Mouse (Mus musculus) midbrain, embryonic 16.5 days (tissue): Measurements from ENCODE around the gene Cobl. TPM values are rescaled to one million over a fixed set of nuclear protein-coding genes. Genes with fewer than 3 reads are reported as not detected.
A peak's percentile ranks its signal among the peaks of the same experiment; 100 is the strongest.

ENCODE experiments used
- ATAC-seq: fragments of 200-750 bp; cut with Nextera tagmentation; 2 replicates; pipeline ENCODE4 v1.8.0; 2017; ENCODE audit warnings: moderate TSS enrichment
- H3K27ac ChIP-seq: fragments of 300-500 bp; sonication (generic); 2 replicates; pipeline ENCODE4 v1.5.1; 2014; ENCODE audit warnings: mild to moderate bottlenecking, low read length, mixed read lengths
- H3K27me3 ChIP-seq: fragments of 300-500 bp; sonication (generic); 2 replicates; pipeline ENCODE4 v1.6.1; 2014; ENCODE audit warnings: low read depth, low read length, mixed read lengths; ENCODE audit not compliant: control insufficient read depth, insufficient read depth
- H3K36me3 ChIP-seq: fragments of 300-500 bp; sonication (generic); 2 replicates; pipeline ENCODE4 v1.6.1; 2014; ENCODE audit warnings: mild to moderate bottlenecking, low read length, moderate library complexity, mixed read lengths; ENCODE audit not compliant: control insufficient read depth, insufficient read depth
- H3K4me1 ChIP-seq: fragments of 300-500 bp; sonication (generic); 2 replicates; pipeline ENCODE4 v1.6.1; 2014; ENCODE audit warnings: mild to moderate bottlenecking, low read length, mixed read lengths; ENCODE audit not compliant: control insufficient read depth, insufficient read depth
- H3K4me2 ChIP-seq: fragments of 300-500 bp; sonication (generic); 2 replicates; pipeline ENCODE4 v1.6.1; 2014; ENCODE audit warnings: mild to moderate bottlenecking, low read length, mixed read lengths
- H3K4me3 ChIP-seq: fragments of 300-500 bp; sonication (generic); 2 replicates; pipeline ENCODE4 v1.5.1; 2014; ENCODE audit warnings: low read depth, mild to moderate bottlenecking, low read length, moderate library complexity, mixed read lengths
- H3K9ac ChIP-seq: fragments of 300-500 bp; sonication (generic); 2 replicates; pipeline ENCODE4 v1.6.1; 2014; ENCODE audit warnings: low read depth, low read length, mixed read lengths
- H3K9me3 ChIP-seq: fragments of 300-500 bp; sonication (generic); replicated peaks from 2 replicates; pipeline ENCODE4 v1.6.1; 2014; ENCODE audit warnings: mild to moderate bottlenecking, low read length, mixed read lengths; ENCODE audit not compliant: control insufficient read depth, poor library complexity, severe bottlenecking
- WGBS: fragments of 180-500 bp; shearing (Covaris S2); extraction: QIAGEN DNeasy Blood & Tissue Kit; methylation state at CpG from one replicate; pipeline ENCODE4 v1.1.7; 2014; 5-methylcytosine and 5-hydroxymethylcytosine counted together
- polyA plus RNA-seq: library from polyadenylated mRNA; unstranded; fragments of >200 nt; fragmentation: Nextera tagmentation; extraction: Ambion mirVana; gene quantifications from 2 replicates; pipeline ENCODE4 v1.2.1, GENCODE M21; 2015

Cobl gene
- polyA plus RNA-seq, 1 experiment from 2014 or later, result 18.3 TPM

DNA sequence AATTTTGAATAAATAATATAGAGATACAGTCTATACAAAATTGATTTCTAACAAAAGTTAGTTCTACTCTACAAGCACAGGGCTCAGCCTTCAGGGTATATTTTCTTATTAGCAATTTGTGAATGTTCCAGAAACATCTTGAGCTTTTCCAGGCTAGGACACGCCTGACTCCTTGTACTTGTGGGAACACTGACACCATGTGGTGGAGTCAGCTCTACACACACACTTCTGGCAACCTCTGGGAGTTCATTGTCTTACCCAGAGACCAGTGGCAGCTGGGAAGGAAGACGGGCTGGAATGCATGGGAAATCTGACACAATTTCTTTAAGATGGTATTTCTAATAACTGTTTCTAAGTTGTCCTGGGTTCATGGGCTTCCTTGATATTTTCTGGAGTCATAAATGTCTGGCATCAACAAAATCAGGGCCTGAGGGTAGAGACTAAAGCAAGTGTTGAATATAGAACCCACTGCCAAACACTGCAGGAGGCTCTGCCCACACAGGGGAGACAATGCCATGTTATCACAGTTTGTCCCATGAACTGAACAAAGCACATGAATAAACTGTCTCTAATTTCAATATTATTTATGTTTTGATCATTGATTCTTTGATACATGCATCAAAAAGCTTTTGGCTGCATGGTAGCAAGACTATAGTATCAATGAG lies 105.3 kb downstream of the Cobl start:
- WGBS, result 10% methylated on average over 2 of the region's 2 CpGs
- H3K9me3 ChIP-seq, result no peaks in the 10 kb centered on the region

DNA sequence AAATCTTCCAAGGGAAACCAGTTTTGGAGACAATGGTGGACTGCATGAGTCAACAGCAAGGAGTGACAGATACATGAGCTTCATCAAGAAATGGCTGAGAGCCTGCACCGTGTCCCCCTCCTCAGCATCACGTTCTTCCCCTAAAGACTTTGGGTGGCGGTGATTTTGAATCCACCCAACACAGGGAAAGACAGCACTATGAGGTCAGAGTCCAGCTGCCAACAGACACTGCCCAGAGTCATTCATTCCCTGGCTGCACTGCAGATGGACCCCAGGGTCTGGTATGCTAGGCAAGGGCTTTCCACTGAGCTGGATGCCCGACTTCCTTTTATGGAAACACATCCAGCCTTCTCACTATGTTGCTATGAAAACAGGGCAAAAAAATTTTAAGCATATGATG lies 106.2 kb downstream of the Cobl start:
- Histone ChIP-seq H3K27me3 (no peaks in the 10 kb centered on the region), H3K4me1 (peaks cover 4% of the 10 kb centered on the region; the same call in 1 of the 2 replicates), H3K4me2 (no peak overlapping the region), H3K4me3 (no peak overlapping the region), H3K9ac (no peak overlapping the region), H3K9me3 (no peaks in the 10 kb centered on the region), H3K36me3 (no peaks in the 10 kb centered on the region), H3K27ac (no peak overlapping the region)
- 70% methylated on average over 4 of the region's 4 CpGs for WGBS
- no peak for ATAC-seq

More for the DNA sequence above, 105.3 kb downstream of the Cobl start:
- Histone ChIP-seq H3K27me3 (no peaks in the 10 kb centered on the region), H3K4me3 (no peak overlapping the region), H3K4me2 (no peak overlapping the region), H3K36me3 (no peaks in the 10 kb centered on the region), H3K4me1 (peaks cover 4% of the 10 kb centered on the region; the same call in 1 of the 2 replicates), H3K9ac (no peak overlapping the region), H3K27ac (no peak overlapping the region)
- peak; percentile 94 for ATAC-seq

DNA sequence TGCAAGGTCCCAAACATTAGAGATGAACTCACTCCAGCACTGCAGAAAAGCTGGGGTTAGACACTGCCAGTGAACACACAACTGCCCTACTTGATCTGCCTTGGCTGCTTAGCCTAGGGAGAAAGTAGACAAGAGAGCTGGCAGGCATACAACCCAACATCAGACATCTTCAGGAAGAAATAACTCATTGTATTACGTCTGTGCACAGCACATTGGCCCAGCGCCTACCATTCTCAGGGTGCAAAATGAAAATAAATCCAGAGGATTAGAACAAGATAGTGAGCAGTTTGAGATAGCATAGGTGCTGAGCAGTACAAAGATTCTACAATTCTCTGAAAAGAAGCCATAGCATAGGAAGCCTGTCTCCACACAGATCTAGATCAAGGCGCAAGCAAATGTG lies 109.1 kb downstream of the Cobl start:
- peaks cover 10% of the 10 kb centered on the region for H3K4me1 ChIP-seq
- no peak overlapping the region for H3K27ac ChIP-seq
- no peaks in the 10 kb centered on the region for H3K27me3 ChIP-seq
- no peak overlapping the region for H3K4me2 ChIP-seq
- H3K9ac ChIP-seq, result no peak overlapping the region
- no peaks in the 10 kb centered on the region for H3K36me3 ChIP-seq
- H3K4me3 ChIP-seq, result no peak overlapping the region
- no peak for ATAC-seq
- WGBS, result 75% methylated on average over 3 of the region's 3 CpGs
- H3K9me3 ChIP-seq, result no peaks in the 10 kb centered on the region

DNA sequence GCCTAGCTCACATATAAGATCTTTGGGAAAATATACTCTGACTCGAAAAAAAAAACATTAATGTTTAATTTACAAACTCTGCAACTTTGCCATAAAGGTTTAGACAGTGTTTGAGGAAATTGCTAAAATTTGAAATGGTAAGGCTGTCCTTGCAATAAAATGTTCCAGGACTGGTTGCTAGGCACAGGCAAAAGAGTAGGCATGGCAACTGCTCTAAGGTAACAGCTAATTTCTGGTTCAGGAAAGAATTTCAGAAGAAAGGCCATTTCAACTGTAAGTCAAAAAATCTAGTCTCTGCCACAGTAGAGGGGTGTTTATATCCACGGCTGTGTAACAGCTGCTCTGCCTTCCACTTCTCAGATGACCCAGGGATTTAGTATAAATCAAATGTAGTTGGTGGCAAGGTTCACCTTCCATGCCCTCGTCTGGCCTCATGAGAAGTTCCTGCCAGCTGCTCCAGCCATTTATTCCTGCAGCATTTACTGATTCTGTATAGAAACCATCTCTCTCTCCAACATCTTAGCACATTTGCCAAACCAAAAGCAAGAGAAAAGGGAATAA lies 113.7 kb downstream of the Cobl start:
- Histone ChIP-seq H3K9me3 (no peaks in the 10 kb centered on the region), H3K4me3 (no peak overlapping the region), H3K27me3 (no peaks in the 10 kb centered on the region), H3K4me1 (peaks cover 6% of the 10 kb centered on the region; the same call in 1 of the 2 replicates), H3K9ac (no peak overlapping the region), H3K36me3 (no peaks in the 10 kb centered on the region), H3K27ac (peak overlapping the region; percentile 60), H3K4me2 (no peak overlapping the region)
- WGBS, result 46% methylated on average over 3 of the region's 3 CpGs
- ATAC-seq, result peak; percentile 45; the same call in 1 of the 2 replicates

DNA sequence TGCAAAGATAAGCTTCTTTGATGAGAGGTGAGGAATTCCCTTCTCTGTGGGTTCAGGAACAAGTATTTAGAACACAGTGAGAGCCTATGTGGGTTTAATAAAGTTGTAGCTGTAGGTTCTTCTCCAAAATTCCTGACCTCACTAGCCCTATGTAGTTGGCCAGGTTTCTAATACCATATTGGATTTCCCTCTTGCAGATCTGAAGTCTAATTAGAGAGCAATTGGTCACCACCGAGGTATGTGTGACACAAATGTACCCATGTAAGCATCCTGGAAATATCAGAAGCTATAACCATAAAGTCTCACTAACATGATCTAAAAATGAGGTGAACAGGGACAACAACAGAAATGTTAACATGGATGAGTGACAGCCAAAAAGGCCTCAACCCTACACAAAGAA lies 114.7 kb downstream of the Cobl start:
- no peak overlapping the region; the same call in 1 of the 2 replicates for H3K27ac ChIP-seq
- no peak overlapping the region for H3K4me2 ChIP-seq
- peaks cover 6% of the 10 kb centered on the region; the same call in 1 of the 2 replicates for H3K4me1 ChIP-seq
- ATAC-seq, result no peak
- H3K9ac ChIP-seq, result no peak overlapping the region
- H3K9me3 ChIP-seq, result no peaks in the 10 kb centered on the region
- WGBS, result 93% methylated on average over 1 of the region's 1 CpGs
- H3K36me3 ChIP-seq, result no peaks in the 10 kb centered on the region
- H3K27me3 ChIP-seq, result no peaks in the 10 kb centered on the region
- H3K4me3 ChIP-seq, result no peak overlapping the region

DNA sequence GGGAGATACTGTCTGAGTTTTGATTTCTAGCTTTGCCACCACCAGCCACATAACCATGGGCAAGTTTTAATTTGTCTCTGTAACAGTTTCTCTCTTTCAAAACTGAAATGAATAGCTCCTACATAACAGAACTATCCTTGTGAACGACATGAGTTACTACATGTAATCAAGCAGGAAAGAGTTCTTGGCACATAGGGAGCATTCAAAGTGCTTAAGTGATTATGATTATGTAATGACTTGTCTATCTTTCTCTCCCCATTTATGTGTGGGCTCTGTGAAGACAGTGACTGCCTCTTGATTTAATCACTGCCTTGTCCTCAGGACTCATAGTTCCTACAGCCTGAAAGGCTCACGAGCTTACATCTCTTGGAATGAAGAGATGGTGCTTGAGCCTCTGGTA lies 118.3 kb downstream of the Cobl start:
- Histone ChIP-seq H3K4me3 (no peak overlapping the region), H3K4me1 (peaks cover 2% of the 10 kb centered on the region; the same call in 1 of the 2 replicates), H3K4me2 (no peak overlapping the region), H3K9me3 (no peaks in the 10 kb centered on the region), H3K36me3 (no peaks in the 10 kb centered on the region), H3K9ac (no peak overlapping the region), H3K27ac (no peak overlapping the region), H3K27me3 (no peaks in the 10 kb centered on the region)
- no peak for ATAC-seq
- 75% methylated on average over 2 of the region's 2 CpGs for WGBS

DNA sequence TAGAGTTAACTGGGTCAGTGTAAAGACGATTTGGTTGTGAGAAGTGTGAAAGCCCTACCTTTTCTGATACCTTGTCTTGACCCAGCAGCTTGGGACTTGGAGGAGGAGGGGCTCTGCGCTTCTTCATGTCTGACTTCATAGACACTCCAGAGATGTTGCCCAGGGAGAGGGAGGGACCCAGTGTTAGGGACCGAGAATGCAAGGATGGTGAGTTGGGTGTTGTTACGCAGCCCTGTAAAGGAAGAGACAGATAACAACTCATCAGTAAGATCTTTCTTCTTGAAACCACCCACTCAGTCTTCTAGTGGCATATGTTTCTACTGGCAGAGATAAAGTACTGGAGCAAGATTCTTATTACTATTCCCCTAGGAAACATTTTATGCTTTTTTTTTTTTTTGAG lies 121.1 kb downstream of the Cobl start:
- ATAC-seq, result no peak
- no peaks in the 10 kb centered on the region for H3K9me3 ChIP-seq
- H3K4me1 ChIP-seq, result no peaks in the 10 kb centered on the region
- H3K27me3 ChIP-seq, result no peaks in the 10 kb centered on the region
- H3K4me2 ChIP-seq, result no peak overlapping the region
- WGBS, result 92% methylated on average over 4 of the region's 4 CpGs
- H3K4me3 ChIP-seq, result no peak overlapping the region
- no peak overlapping the region for H3K9ac ChIP-seq
- no peak overlapping the region for H3K27ac ChIP-seq
- no peaks in the 10 kb centered on the region for H3K36me3 ChIP-seq

DNA sequence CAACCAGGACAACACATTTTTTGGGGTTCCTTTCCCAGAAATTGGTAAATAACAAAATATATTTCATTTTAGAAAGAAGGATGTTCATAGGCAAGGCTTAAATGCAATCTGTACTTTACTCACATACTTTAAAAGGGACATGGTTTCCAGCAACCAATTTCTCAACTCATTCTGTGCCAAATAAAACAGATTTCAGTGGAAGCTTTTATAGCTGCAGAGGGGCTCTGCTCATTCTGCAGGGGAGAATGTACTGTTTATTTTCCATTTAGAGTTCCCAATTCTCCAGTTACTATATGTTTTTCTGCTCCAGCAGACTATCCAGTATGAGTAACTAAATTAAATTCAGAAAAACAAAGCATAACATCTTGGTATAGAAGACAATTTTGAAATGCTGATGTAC lies 124.1 kb downstream of the Cobl start:
- no peaks in the 10 kb centered on the region for H3K9me3 ChIP-seq
- H3K36me3 ChIP-seq, result no peaks in the 10 kb centered on the region
- H3K9ac ChIP-seq, result no peak overlapping the region
- H3K27me3 ChIP-seq, result no peaks in the 10 kb centered on the region
- H3K4me3 ChIP-seq, result no peak overlapping the region
- ATAC-seq, result no peak
- no peaks in the 10 kb centered on the region for H3K4me1 ChIP-seq
- no peak overlapping the region for H3K27ac ChIP-seq
- no peak overlapping the region for H3K4me2 ChIP-seq

DNA sequence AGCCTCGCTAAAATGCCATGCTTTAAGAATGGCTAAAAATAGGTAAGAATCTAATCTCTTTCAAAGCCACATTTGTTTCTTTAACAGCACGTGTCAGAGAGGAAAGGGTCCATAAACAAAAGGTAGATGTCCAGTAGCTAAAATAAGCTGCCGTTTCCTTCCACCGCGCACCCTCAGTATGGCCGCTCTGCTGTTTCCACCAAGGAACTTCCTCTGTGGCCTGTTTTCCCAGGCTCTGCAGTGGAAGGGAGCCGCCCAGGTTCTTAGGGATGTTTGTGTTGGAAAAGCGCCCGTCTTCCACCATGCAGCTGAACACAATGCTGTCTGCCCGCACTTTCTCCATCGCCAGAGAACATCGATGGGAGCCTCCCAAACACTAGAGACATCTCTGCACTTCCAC lies 128.6 kb downstream of the Cobl start:
- Histone ChIP-seq H3K4me1 (no peaks in the 10 kb centered on the region), H3K4me3 (no peak overlapping the region), H3K27me3 (no peaks in the 10 kb centered on the region), H3K36me3 (no peaks in the 10 kb centered on the region), H3K9me3 (no peaks in the 10 kb centered on the region), H3K27ac (no peak overlapping the region), H3K4me2 (no peak overlapping the region), H3K9ac (no peak overlapping the region)
- 77% methylated on average over 12 of the region's 12 CpGs for WGBS
- ATAC-seq, result no peak
